Mouse (Mus musculus): ENCODE results near the gene Mapk10.

DNA sequence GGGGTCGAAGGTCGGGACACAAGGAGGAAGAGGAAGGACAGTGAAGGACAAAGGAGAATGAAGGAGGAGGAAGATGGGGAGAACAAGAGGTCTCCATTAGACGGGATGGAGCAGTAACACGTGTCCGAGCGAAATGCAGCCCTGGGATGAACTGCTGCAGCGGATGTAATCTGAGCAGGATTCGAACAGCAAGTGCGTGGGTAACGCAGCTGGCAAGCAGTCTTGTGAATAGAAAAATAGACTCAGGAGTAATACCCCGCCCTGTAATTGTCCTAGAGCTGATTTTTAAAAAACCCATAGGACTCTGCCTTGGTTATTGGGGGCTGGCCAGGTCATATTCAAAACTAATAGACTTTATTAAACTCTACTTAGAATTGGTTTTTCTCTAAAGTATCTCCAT, 213.2 kb downstream of the Mapk10 start:
- TF ChIP-seq CTCF (IDR thresholded peaks at IDR 0.05; ENCODE audit: low read depth, low read length) (no peak), POLR2A (IDR thresholded peaks at IDR 0.05; ENCODE audit: insufficient read depth, low read length) (no peak)
